Mouse (Mus musculus) embryonic facial prominence, embryonic 14.5 days (tissue): ENCODE measurements around the gene Yipf4. TPM values are rescaled to one million over a fixed set of nuclear protein-coding genes. Genes with fewer than 3 reads are reported as not detected.
A peak's percentile ranks its signal among the peaks of the same experiment; 100 is the strongest.

Experiments
- ATAC-seq: fragments of 200-750 bp; cut with Nextera tagmentation; 2 replicates; pipeline ENCODE4 v1.8.0; 2017; ENCODE audit warnings: low read depth, moderate number of reproducible peaks, moderate TSS enrichment
- DNase-seq: peaks from one replicate; pipeline ENCODE4 v3.0.0-alpha.2; 2015; ENCODE audit warnings: low spot score
- H3K27ac ChIP-seq: fragments of 300-500 bp; sonication (generic); replicated peaks from 2 replicates; pipeline ENCODE4 v1.5.1; 2014; ENCODE audit warnings: low read depth, mild to moderate bottlenecking, low read length, moderate library complexity
- H3K27me3 ChIP-seq: fragments of 300-500 bp; sonication (generic); replicated peaks from 2 replicates; pipeline ENCODE4 v1.6.1; 2014; ENCODE audit warnings: low read length; ENCODE audit not compliant: control insufficient read depth, insufficient read depth
- H3K36me3 ChIP-seq: fragments of 300-500 bp; sonication (generic); 2 replicates; pipeline ENCODE4 v1.6.1; 2014; ENCODE audit warnings: low read length, mixed read lengths; ENCODE audit not compliant: control insufficient read depth, insufficient read depth
- H3K4me1 ChIP-seq: fragments of 300-500 bp; sonication (generic); 2 replicates; pipeline ENCODE4 v1.6.1; 2014; ENCODE audit warnings: antibody characterized with exemption, low read length; ENCODE audit not compliant: control insufficient read depth, insufficient read depth
- H3K4me2 ChIP-seq: fragments of 300-500 bp; sonication (generic); 2 replicates; pipeline ENCODE4 v1.6.1; 2014; ENCODE audit warnings: low read depth, mild to moderate bottlenecking, low read length, moderate library complexity, mixed read lengths
- H3K4me3 ChIP-seq: fragments of 300-500 bp; sonication (generic); 2 replicates; pipeline ENCODE4 v1.5.1; 2014; ENCODE audit warnings: low read depth, mild to moderate bottlenecking, low read length
- H3K9ac ChIP-seq: fragments of 300-500 bp; sonication (generic); 2 replicates; pipeline ENCODE4 v1.6.1; 2014; ENCODE audit warnings: low read depth, mild to moderate bottlenecking, low read length, moderate library complexity, mixed read lengths
- H3K9me3 ChIP-seq: fragments of 300-500 bp; sonication (generic); 2 replicates; pipeline ENCODE4 v1.6.1; 2016; ENCODE audit warnings: low read length; ENCODE audit not compliant: control insufficient read depth
- WGBS: fragments of 180-500 bp; shearing (Covaris S2); extraction: QIAGEN DNeasy Blood & Tissue Kit; methylation state at CpG from one replicate; pipeline ENCODE4 v1.1.7; 2014; 5-methylcytosine and 5-hydroxymethylcytosine counted together
- polyA plus RNA-seq: library from polyadenylated mRNA; unstranded; fragments of >200 nt; fragmentation: Nextera tagmentation; extraction: Ambion mirVana; gene quantifications from 2 replicates; pipeline ENCODE4 v1.2.1, GENCODE M21; 2014

The Yipf4 gene
- polyA plus RNA-seq, 1 experiment from 2014 or later, result 78.1 TPM

DNA sequence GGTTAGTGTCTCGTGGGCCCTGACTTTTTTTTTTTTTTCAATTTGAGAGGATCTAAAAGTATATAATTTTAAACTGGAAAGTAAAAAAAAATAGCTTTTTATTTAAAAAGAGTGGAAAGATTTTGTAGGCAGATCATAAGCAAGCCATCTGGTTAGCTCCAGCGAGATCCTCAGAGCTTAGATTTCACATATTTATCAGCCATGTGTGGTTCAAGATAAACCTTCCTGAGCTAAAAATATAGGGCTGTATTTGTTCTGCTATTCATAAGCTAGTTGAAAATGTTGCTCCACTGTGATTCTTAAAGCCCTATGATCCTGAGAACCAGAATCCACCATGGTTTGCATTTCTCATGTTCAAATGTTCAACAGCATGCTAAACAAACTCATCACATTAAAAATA lies 18.6 kb downstream of the Yipf4 start:
- no peak for DNase-seq

DNA sequence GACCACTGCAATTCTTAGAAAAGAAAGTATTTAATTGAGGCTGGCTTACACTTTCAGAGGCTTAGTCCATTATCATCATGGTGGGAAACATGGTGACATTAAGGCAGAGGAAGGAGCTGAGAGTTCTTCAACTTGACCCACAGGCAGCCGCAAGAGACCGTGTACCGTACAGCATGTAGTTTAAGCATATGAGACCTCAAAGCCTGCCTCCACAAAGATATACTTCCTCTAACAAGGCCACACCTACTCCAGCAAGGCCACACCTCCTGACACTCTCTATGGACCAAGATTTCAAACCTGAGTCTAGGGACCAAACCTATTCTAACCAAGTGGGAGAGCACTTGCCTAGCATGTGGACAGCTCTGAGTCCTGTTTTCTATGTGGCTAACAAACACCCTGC lies 19.3 kb downstream of the Yipf4 start:
- H3K9ac ChIP-seq, result no peak overlapping the region
- H3K36me3 ChIP-seq, result no peaks in the 10 kb centered on the region
- H3K27me3 ChIP-seq, result no peaks in the 10 kb centered on the region
- no peak overlapping the region for H3K4me2 ChIP-seq
- no peak overlapping the region for H3K4me3 ChIP-seq
- H3K9me3 ChIP-seq, result no peaks in the 10 kb centered on the region
- ATAC-seq, result no peak
- H3K4me1 ChIP-seq, result no peaks in the 10 kb centered on the region
- no peak for DNase-seq
- WGBS, result 92% methylated on average over 3 of the region's 3 CpGs
- H3K27ac ChIP-seq, result no peak overlapping the region

More for the DNA sequence above, 18.6 kb downstream of the Yipf4 start:
- 82% methylated on average over 2 of the region's 2 CpGs for WGBS
- H3K4me2 ChIP-seq, result no peak overlapping the region
- H3K4me1 ChIP-seq, result no peaks in the 10 kb centered on the region
- H3K27ac ChIP-seq, result no peak overlapping the region
- H3K9me3 ChIP-seq, result no peaks in the 10 kb centered on the region
- no peak overlapping the region for H3K4me3 ChIP-seq
- ATAC-seq, result no peak
- no peaks in the 10 kb centered on the region for H3K36me3 ChIP-seq
- no peak overlapping the region for H3K9ac ChIP-seq
- H3K27me3 ChIP-seq, result no peaks in the 10 kb centered on the region

DNA sequence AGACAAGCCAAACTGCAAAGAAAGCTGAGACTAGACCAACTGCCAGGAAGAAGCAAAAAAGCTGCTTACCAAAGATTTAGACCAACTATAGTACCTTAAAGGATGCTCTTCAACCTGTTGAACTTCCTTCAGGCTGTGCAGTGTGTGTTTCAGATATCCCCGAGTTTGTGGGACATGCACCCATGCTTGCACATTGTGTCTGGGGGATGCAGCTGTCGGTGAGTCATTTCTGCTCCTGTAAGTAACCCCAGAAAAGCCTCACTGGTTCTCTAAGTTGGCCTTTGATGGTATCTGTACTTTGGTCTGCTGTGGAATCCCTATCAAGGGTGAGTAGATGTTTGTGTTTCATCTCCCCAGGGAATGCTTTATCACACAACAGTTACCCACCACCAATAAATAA lies 23.0 kb downstream of the Yipf4 start:
- no peaks in the 10 kb centered on the region for H3K36me3 ChIP-seq
- no peaks in the 10 kb centered on the region for H3K9me3 ChIP-seq
- no peak overlapping the region for H3K4me2 ChIP-seq
- no peak overlapping the region for H3K27ac ChIP-seq
- ATAC-seq, result no peak
- 73% methylated on average over 2 of the region's 2 CpGs for WGBS
- H3K9ac ChIP-seq, result no peak overlapping the region
- no peaks in the 10 kb centered on the region for H3K27me3 ChIP-seq
- H3K4me1 ChIP-seq, result no peaks in the 10 kb centered on the region
- H3K4me3 ChIP-seq, result no peak overlapping the region
- DNase-seq, result no peak

DNA sequence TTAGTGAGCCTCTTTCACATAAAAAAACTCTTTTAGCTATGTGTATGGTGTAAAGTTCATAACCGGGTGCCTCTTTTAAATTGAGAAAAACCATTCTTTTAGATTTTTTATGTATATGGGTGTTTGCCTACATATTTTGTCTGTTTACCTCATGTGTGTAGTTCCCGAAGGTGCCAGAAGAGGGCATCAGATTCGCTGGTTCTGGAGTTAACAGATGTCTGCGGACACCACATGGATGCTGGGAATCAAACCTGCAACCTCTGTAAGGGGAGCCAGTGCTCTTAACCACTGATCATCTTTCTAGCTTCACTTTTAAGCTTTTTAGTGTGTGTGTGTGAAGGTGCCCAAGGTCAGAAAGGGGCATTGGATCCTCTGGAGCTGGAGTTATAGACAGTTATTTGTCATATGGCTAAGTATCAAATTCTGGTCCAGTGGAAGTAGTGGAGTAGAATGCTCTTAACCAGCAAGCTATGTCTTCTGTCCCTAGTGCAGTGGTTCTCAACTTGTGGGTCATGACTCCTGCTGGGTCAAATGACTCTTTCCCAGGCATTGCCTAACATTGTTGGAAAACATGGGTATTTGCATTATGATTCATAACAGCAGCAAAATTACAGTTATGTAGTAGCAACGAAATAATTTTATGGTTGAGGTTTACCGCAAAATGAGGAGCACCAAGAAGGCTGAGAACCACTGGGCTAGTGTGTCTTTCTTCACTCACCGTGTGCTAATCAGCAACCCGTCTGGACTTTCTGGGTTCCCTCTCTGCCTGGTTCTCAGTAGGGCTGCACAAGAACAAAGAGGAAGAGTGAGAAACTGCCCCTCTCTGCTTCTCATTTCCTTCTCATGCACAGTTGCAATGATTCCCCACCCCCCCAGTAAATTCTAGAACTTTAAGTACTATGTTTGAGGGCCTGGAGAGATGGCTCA lies 33.8 kb downstream of the Yipf4 start:
- H3K36me3 ChIP-seq, result no peaks in the 10 kb centered on the region
- no peak overlapping the region for H3K9ac ChIP-seq
- no peak overlapping the region for H3K27ac ChIP-seq
- ATAC-seq, result no peak
- no peaks in the 10 kb centered on the region for H3K27me3 ChIP-seq
- H3K4me3 ChIP-seq, result no peak overlapping the region
- H3K9me3 ChIP-seq, result no peaks in the 10 kb centered on the region
- no peak for DNase-seq
- WGBS, result 79% methylated on average over 8 of the region's 8 CpGs
- no peak overlapping the region for H3K4me2 ChIP-seq
- H3K4me1 ChIP-seq, result peaks cover 8% of the 10 kb centered on the region; the same call in 1 of the 2 replicates

DNA sequence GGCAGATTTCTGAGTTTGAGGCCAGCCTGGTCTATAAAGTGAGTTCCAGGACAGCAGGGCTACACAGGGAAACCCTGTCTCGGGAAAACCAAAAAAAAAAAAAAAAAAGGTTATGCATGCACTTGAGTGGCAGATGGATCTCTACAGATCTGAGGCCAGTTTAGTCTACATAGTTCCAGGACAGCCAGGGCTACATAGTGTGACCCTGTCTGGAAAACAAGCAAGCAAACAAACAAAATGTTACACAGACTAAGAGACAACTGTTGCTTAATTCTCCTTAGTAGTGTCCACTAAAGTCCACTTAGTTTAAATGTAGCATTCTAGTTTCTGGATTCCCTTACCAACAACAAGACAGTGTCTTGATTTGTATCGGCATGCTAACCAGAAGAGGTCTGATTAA lies 36.8 kb downstream of the Yipf4 start:
- DNase-seq (no peak), ATAC-seq (no peak)
- no peak overlapping the region for H3K27ac ChIP-seq
- H3K4me3 ChIP-seq, result no peak overlapping the region
- no peaks in the 10 kb centered on the region for H3K9me3 ChIP-seq
- 89% methylated on average over 2 of the region's 2 CpGs for WGBS
- H3K27me3 ChIP-seq, result no peaks in the 10 kb centered on the region
- no peak overlapping the region for H3K4me2 ChIP-seq
- no peak overlapping the region for H3K9ac ChIP-seq
- H3K4me1 ChIP-seq, result peaks cover 19% of the 10 kb centered on the region
- no peaks in the 10 kb centered on the region for H3K36me3 ChIP-seq

DNA sequence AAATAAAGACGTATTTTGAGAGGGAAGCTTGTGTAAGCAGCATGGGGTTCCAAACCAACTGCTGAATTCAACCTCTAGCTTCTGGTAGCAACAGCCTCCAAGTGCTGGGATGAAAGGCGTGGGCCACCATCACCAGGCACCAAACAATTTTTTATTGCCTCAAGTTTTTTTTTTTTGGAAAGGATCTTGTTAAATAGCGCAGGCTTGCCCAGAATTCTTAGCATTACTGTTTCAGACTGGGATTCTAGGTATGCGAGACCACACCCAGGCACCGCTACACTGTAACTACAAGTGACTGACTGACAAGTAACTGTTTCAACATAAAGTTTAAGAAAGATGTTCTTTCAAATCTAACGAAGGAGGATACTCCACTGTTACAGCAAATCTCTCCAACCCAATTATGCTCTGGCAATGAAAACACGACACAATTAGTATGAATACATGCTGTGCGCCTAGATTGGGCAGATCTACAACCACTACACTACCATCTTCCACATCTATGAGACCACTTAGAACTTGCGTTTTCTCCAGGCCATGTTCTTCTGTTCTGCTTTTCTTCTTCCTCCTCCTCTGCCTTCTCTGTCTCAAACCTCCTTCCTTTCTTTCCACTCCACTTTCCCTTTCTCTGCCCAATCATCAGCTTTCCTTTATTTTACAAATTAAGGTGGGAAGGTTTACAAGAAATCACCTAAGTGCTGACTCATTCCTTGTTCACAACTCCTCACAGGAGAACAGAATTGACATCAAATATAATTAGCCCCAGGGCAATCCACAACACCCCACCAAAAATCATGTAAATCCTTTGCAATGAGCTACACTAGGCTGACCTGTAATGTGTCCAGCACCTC lies 37.7 kb downstream of the Yipf4 start:
- H3K27ac ChIP-seq, result peak overlapping the region; percentile 98
- no peak for DNase-seq
- no peaks in the 10 kb centered on the region for H3K27me3 ChIP-seq
- H3K9ac ChIP-seq, result peak overlapping the region; percentile 77
- H3K36me3 ChIP-seq, result no peaks in the 10 kb centered on the region
- peaks cover 19% of the 10 kb centered on the region for H3K4me1 ChIP-seq
- ATAC-seq, result no peak
- H3K4me2 ChIP-seq, result peak overlapping the region; percentile 61
- WGBS, result 87% methylated on average over 9 of the region's 9 CpGs
- no peaks in the 10 kb centered on the region for H3K9me3 ChIP-seq
- peak overlapping the region; percentile 94 for H3K4me3 ChIP-seq

DNA sequence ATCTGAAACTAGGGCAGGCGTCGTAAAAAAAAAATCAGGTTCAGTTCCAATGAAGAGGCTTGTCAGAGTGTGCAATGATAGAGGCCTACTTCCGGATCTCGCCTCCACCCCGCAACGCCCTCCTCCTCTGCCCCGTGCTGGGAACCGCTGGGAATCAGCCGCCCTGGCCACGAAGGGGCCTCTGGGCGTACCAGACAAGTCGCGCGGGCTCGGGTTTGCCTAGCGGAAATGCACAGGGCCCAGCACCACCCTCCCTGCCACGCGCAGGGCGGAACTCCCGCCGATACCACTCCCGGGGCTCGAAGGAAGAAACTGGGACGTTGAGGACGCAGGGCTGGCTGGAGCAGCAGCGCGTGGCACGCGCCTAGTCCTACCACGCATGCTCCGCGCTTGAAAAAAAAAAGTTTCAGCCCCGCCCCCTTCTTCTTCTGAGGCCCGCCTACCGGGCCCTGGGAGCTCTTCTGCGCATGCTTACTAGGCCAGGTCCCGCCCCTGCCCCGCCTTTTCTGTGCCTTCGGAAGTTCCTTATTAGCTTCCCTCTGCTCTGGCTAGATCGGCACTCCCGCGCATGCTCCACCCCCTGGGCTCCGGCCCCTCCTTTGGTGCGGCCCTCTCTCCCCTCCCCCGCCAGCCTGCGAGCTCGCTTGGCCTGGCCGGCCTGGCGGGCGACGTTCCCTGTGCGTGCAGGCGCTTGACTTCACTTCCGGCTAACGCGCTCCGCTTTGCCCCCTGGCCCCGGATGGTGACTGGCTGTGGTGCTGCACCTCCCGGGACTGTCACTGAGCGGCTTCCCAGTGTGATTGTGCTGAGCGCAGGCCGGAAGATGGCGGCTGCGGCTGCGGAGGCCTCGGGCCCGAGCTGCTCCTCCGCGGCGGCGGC lies 38.7 kb downstream of the Yipf4 start, which contains the start of gene Birc6:
Birc6 (plus strand) TSS at position 567 of the 879 bp plus-strand sequence.
- H3K4me2 ChIP-seq, result peak within 1 kb of the TSS; percentile 85
- H3K9ac ChIP-seq, result peak within 1 kb of the TSS; percentile 92
- peak within 1 kb of the TSS; percentile 94 for H3K4me3 ChIP-seq
- no peaks in the 10 kb centered on the region for H3K27me3 ChIP-seq
- no peaks in the 10 kb centered on the region for H3K9me3 ChIP-seq
- ATAC-seq (peak; percentile 97), DNase-seq (peak; percentile 99)
- peak within 1 kb of the TSS; percentile 98 for H3K27ac ChIP-seq
- no peaks in the 10 kb centered on the region for H3K36me3 ChIP-seq
- under 1% methylated on average over 54 of the region's 71 CpGs for WGBS
- H3K4me1 ChIP-seq, result peaks cover 19% of the 10 kb centered on the region
